Mouse (Mus musculus) CH12.LX (cell line): ENCODE data around the gene Shank1. TPM values are rescaled to one million over a fixed set of nuclear protein-coding genes. Genes with fewer than 3 reads are reported as not detected.
A peak's percentile ranks its signal among the peaks of the same experiment; 100 is the strongest.

Source experiments
- DNase-seq: peaks from one replicate; pipeline ENCODE4 v3.0.0-alpha.2; 2013; ENCODE audit errors: extremely low read depth
- H3K27ac ChIP-seq: 2 replicates; pipeline ENCODE4 v1.5.1; 2012; ENCODE audit warnings: low read depth, mild to moderate bottlenecking, control low read depth, moderate library complexity; ENCODE audit not compliant: insufficient read depth
- H3K27me3 ChIP-seq: replicated peaks from 2 replicates; pipeline ENCODE3; 2012; ENCODE audit warnings: inconsistent platforms
- H3K36me3 ChIP-seq, 2 experiments: replicated peaks in 1 of 2; 2 replicates each; pipeline versions ENCODE3 to v1.6.1; 2012; ENCODE audit warnings: inconsistent platforms in 1 of 2, low read length in 1 of 2, mild to moderate bottlenecking in 1 of 2, mixed read lengths in 1 of 2, moderate library complexity in 1 of 2; ENCODE audit not compliant: control insufficient read depth in 1 of 2, insufficient read depth in 1 of 2
- H3K4me1 ChIP-seq, 2 experiments: 2 replicates each; pipeline ENCODE4 v1.6.1; 2012; ENCODE audit warnings: inconsistent platforms in 1 of 2, moderate library complexity in 1 of 2; ENCODE audit not compliant: insufficient read depth in 2 of 2, control insufficient read depth in 1 of 2
- H3K4me2 ChIP-seq: 2 replicates; pipeline ENCODE4 v1.6.1; 2012; ENCODE audit warnings: low read depth, mild to moderate bottlenecking, control low read depth; ENCODE audit not compliant: poor library complexity, insufficient read depth, severe bottlenecking
- H3K4me3 ChIP-seq, 3 experiments: fragments of 150-350 bp in 1 of 3; sonication (generic) in 1 of 3; replicated peaks in 1 of 3; 2 replicates each; pipeline versions ENCODE3 to v1.5.1; 2011 to 2012; ENCODE audit warnings: low read depth in 2 of 3, low read length in 2 of 3, mild to moderate bottlenecking in 2 of 3, moderate library complexity in 2 of 3, control low read depth in 1 of 3, improper control_type of control experiment in 1 of 3, inconsistent platforms in 1 of 3, mixed read lengths in 1 of 3; ENCODE audit not compliant: poor library complexity in 1 of 3
- H3K79me2 ChIP-seq: replicated peaks from 2 replicates; pipeline ENCODE4 v1.6.1; 2012; ENCODE audit warnings: mild to moderate bottlenecking, moderate library complexity; ENCODE audit not compliant: control insufficient read depth, poor library complexity, insufficient read depth, severe bottlenecking; ENCODE audit errors: extremely low read depth
- H3K9ac ChIP-seq: 2 replicates; pipeline ENCODE4 v1.6.1; 2012; ENCODE audit warnings: low read depth, mild to moderate bottlenecking, control low read depth, moderate library complexity; ENCODE audit not compliant: insufficient read depth
- H3K9me3 ChIP-seq: replicated peaks from 2 replicates; pipeline ENCODE3; 2012; ENCODE audit warnings: low read length, inconsistent platforms, mixed read lengths
- BHLHE40 ChIP-seq: IDR thresholded peaks from 2 replicates; pipeline ENCODE4 v1.6.1; 2011; ENCODE audit warnings: mild to moderate bottlenecking, low read depth, low read length, improper control_type of control experiment
- CHD2 ChIP-seq: IDR thresholded peaks from 2 replicates; pipeline ENCODE4 v1.6.1; 2011; ENCODE audit warnings: low read length, improper control_type of control experiment
- E2F4 ChIP-seq: IDR thresholded peaks from 2 replicates; pipeline ENCODE4 v1.6.1; 2011; ENCODE audit warnings: low read depth, low read length, improper control_type of control experiment; ENCODE audit not compliant: insufficient replicate concordance
- ELF1 ChIP-seq: IDR thresholded peaks from 2 replicates; pipeline ENCODE4 v1.6.1; 2014; ENCODE audit warnings: low read depth, mild to moderate bottlenecking, inconsistent platforms, low read length, improper control_type of control experiment
- EP300 ChIP-seq: IDR thresholded peaks from 2 replicates; pipeline ENCODE4 v1.6.1; 2011; ENCODE audit warnings: low read length, improper control_type of control experiment
- ETS1 ChIP-seq: conservative IDR thresholded peaks from 2 replicates; pipeline ENCODE4 v1.6.1; 2012; ENCODE audit warnings: low read depth, mild to moderate bottlenecking, inconsistent platforms, low read length, improper control_type of control experiment, moderate library complexity
- GABPA ChIP-seq: IDR thresholded peaks from 2 replicates; pipeline ENCODE4 v1.6.1; 2012; ENCODE audit warnings: low read depth, low read length, improper control_type of control experiment, inconsistent platforms; ENCODE audit not compliant: insufficient replicate concordance
- IRF4 ChIP-seq: IDR thresholded peaks from 2 replicates; pipeline ENCODE4 v1.6.1; 2014; ENCODE audit warnings: low read depth, mild to moderate bottlenecking, inconsistent platforms, low read length, improper control_type of control experiment
- MAX ChIP-seq: IDR thresholded peaks from 2 replicates; pipeline ENCODE4 v1.6.1; 2011; ENCODE audit warnings: low read length, improper control_type of control experiment
- MAZ ChIP-seq: IDR thresholded peaks from 2 replicates; pipeline ENCODE4 v1.6.1; 2012; ENCODE audit warnings: low read depth, mild to moderate bottlenecking, inconsistent platforms, low read length, improper control_type of control experiment, moderate library complexity
- MXI1 ChIP-seq: IDR thresholded peaks from 2 replicates; pipeline ENCODE4 v1.6.1; 2011; ENCODE audit warnings: mild to moderate bottlenecking, low read depth, low read length, improper control_type of control experiment
- MYC ChIP-seq: IDR thresholded peaks from 2 replicates; pipeline ENCODE4 v1.6.1; 2011; ENCODE audit warnings: low read depth, mild to moderate bottlenecking, improper control_type of control experiment, low read length
- NELFE ChIP-seq: IDR thresholded peaks from 2 replicates; pipeline ENCODE4 v1.6.1; 2011; ENCODE audit warnings: low read depth, low read length, improper control_type of control experiment
- NRF1 ChIP-seq: IDR thresholded peaks from 2 replicates; pipeline ENCODE4 v1.6.1; 2014; ENCODE audit warnings: low read depth, mild to moderate bottlenecking, inconsistent platforms, low read length, improper control_type of control experiment, moderate library complexity
- POLR2A ChIP-seq: IDR thresholded peaks from 2 replicates; pipeline ENCODE4 v1.6.1; 2011; ENCODE audit warnings: low read depth, mild to moderate bottlenecking, improper control_type of control experiment, low read length
- SIN3A ChIP-seq: IDR thresholded peaks from 2 replicates; pipeline ENCODE4 v1.6.1; 2012; ENCODE audit warnings: low read length, improper control_type of control experiment, inconsistent platforms
- SMC3 ChIP-seq: IDR thresholded peaks from 2 replicates; pipeline ENCODE4 v1.6.1; 2011; ENCODE audit warnings: low read depth, low read length, improper control_type of control experiment
- TBP ChIP-seq: conservative IDR thresholded peaks from 2 replicates; pipeline ENCODE4 v1.6.1; 2011; ENCODE audit warnings: low read depth, low read length, improper control_type of control experiment
- TCF12 ChIP-seq: IDR thresholded peaks from 2 replicates; pipeline ENCODE4 v1.6.1; 2014; ENCODE audit warnings: low read depth, mild to moderate bottlenecking, inconsistent platforms, low read length, improper control_type of control experiment
- USF1 ChIP-seq: IDR thresholded peaks from 2 replicates; pipeline ENCODE4 v1.6.1; 2014; ENCODE audit warnings: low read depth, mild to moderate bottlenecking, inconsistent platforms, low read length, improper control_type of control experiment
- USF2 ChIP-seq: conservative IDR thresholded peaks from 2 replicates; pipeline ENCODE4 v1.6.1; 2011; ENCODE audit warnings: low read depth, low read length, improper control_type of control experiment
- dilution Hi-C: fragments of 300-500 bp; cut with MboI; formaldehyde crosslinking; loops from 2 replicates; pipeline ENCODE4 v1.14.3; 2020; ENCODE audit warnings: low sequenced_read_pairs; ENCODE audit not compliant: extremely low pct_unique_long_range_greater_than_20kb, extremely low pct_ligation_motif_present
- in situ Hi-C: fragments of 300-500 bp; cut with MboI; formaldehyde crosslinking; loops from 3 replicates; pipeline ENCODE4 v1.14.3; 2019; ENCODE audit warnings: low sequenced_read_pairs, low pct_ligation_motif_present, low pct_unique_long_range_greater_than_20kb, mixed read lengths
- polyA plus RNA-seq: library from polyadenylated mRNA; unstranded; fragments of >175 nt; gene quantifications from 2 replicates; pipeline ENCODE4 v1.2.1, GENCODE M21; 2012; ENCODE audit warnings: low read depth; ENCODE audit not compliant: insufficient read length
- total RNA-seq, 2 experiments: library from RNA; depleted of rRNA; stranded (reverse); fragments of 300-350 nt in 1 of 2; fragments of >200 nt in 1 of 2; gene quantifications; 2 replicates each; pipeline ENCODE4 v1.2.3; 2012 to 2014

Shank1 gene
- total and polyA plus RNA-seq, 3 experiments = under 0.01 to 0.07 TPM; not detected in 1

DNA sequence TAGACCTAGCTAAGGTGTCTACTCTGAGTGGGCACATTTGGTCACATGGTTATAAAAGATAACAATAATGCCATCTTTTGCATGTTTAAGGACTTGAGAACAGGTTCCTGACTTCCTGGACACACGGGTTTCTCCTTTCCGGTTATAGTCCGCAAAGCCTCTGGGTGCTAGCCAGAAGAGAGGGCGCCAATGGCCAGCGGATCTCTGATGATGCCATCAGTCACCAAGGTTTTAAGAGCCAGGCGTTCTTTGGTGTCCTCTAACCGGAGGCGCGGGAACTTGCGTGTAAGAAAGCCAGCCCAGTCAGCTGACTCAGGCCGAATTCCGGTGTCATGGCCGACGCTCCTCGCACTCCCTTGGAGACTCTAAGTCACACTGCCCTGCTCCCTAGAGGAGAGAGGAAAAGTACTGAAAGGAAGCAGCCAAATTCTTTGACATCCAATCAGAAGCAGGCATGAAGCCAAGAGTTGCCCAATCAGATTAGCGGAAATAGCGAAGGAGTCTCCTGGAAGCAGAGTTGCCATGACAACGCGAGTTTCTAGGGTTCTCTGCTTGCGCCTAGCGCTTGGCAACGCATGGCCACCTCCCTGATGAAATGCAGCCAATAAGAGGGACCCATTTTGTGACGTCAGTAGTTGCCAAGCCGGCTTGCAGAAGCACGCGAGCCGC is 95.4 kb downstream of the Shank1 start:
- Histone ChIP-seq H3K27ac (no peak overlapping the region), H3K4me1 (peaks cover 3 to 8% of the 10 kb centered on the region in 2 experiments; a peak in 2 of 4 replicates), H3K9me3 (no peaks in the 10 kb centered on the region), H3K79me2 (no peaks in the 10 kb centered on the region), H3K4me3 (peak overlapping the region in 2 of 3 experiments; percentile 31 to 46), H3K9ac (peak overlapping the region; percentile 6; the same call in 1 of the 2 replicates), H3K36me3 (no peaks in the 10 kb centered on the region), H3K27me3 (peaks cover 71% of the 10 kb centered on the region), H3K4me2 (peak overlapping the region; percentile 14; the same call in 1 of the 2 replicates)
- in situ Hi-C loops (no loop called here), dilution Hi-C loops (no loop called here)
- peak; percentile 99 for DNase-seq
- TF ChIP-seq TCF12 (0 out of 2 replicates have a peak, but pooled peaks have one; percentile 39), MAZ (no peak), ELF1 (peak; percentile 57; the same call in 1 of the 2 replicates), USF2 (peak; percentile 63; the same call in 1 of the 2 replicates), BHLHE40 (0 out of 2 replicates have a peak, but pooled peaks have one; percentile 29), IRF4 (0 out of 2 replicates have a peak, but pooled peaks have one; percentile 23), NELFE (no peak; the same call in 1 of the 2 replicates), SMC3 (no peak), TBP (0 out of 2 replicates have a peak, but pooled peaks have one; percentile 25), E2F4 (peak; percentile 80; the same call in 1 of the 2 replicates), POLR2A (peak; percentile 63), SIN3A (peak; percentile 77; the same call in 1 of the 2 replicates), MYC (0 out of 2 replicates have a peak, but pooled peaks have one; percentile 35), CHD2 (peak; percentile 98), MAX (peak; percentile 70), MXI1 (peak; percentile 98), ETS1 (no peak; the same call in none of the 2 replicates), USF1 (peak; percentile 82)
- TF ChIP-seq, all 38 proteins: peak for 14

- Histone ChIP-seq H3K36me3 (no peaks in the 10 kb centered on the region), H3K4me3 (no peak overlapping the region)
- dilution Hi-C loops = no loop called here
Observed at GRCm38 (mm10) chr7:44406015-44406355, 95.9 kb downstream of the Shank1 start.

More at GRCm38 (mm10) chr7:44406015-44406355, 95.9 kb downstream of the Shank1 start:
- peaks cover 2% of the 10 kb centered on the region for H3K9me3 ChIP-seq
- in situ Hi-C loops = no loop called here
- peaks cover 71% of the 10 kb centered on the region for H3K27me3 ChIP-seq
- H3K4me1 ChIP-seq = peaks cover 3 to 8% of the 10 kb centered on the region in 2 experiments; a peak in 2 of 4 replicates
- TF ChIP-seq MAZ (peak; percentile 69; the same call in 1 of the 2 replicates), EP300 (no peak), MAX (peak; percentile 88), E2F4 (peak; percentile 87; the same call in 1 of the 2 replicates), GABPA (no peak), NRF1 (peak; percentile 93)
- no peak overlapping the region for H3K27ac ChIP-seq
- H3K9ac ChIP-seq = no peak overlapping the region
- no peak overlapping the region for H3K4me2 ChIP-seq
- no peaks in the 10 kb centered on the region for H3K79me2 ChIP-seq
- DNase-seq = no peak

Other genes with a start within 250 kb of the Shank1 start
Only the 20 nearest of the 25 such genes appear.
- not detected in 2 replicates for gene Klk1b22, start 197.6 kb upstream of the Shank1 start, total RNA-seq (2012; rRNA removed)
- gene Klk1b22, start 197.6 kb upstream of the Shank1 start, total RNA-seq (2014; rRNA removed) = not detected in 2 replicates
- not detected in 2 replicates for gene Klk1b22, start 197.6 kb upstream of the Shank1 start, polyA plus RNA-seq
- not detected in 2 replicates for gene Klk1b16, start 173.5 kb upstream of the Shank1 start, total RNA-seq (2012; rRNA removed)
- not detected in 2 replicates for gene Klk1b16, start 173.5 kb upstream of the Shank1 start, total RNA-seq (2014; rRNA removed)
- not detected in 2 replicates for gene Klk1b16, start 173.5 kb upstream of the Shank1 start, polyA plus RNA-seq
- not detected in 2 replicates for gene Klk1b24, start 122.0 kb upstream of the Shank1 start, total RNA-seq (2012; rRNA removed)
- gene Klk1b24, start 122.0 kb upstream of the Shank1 start, total RNA-seq (2014; rRNA removed) = not detected in 2 replicates
- not detected in 2 replicates for gene Klk1b24, start 122.0 kb upstream of the Shank1 start, polyA plus RNA-seq
- gene Klk1b3, start 112.1 kb upstream of the Shank1 start, total RNA-seq (2012; rRNA removed) = not detected in 2 replicates
- gene Klk1b3, start 112.1 kb upstream of the Shank1 start, total RNA-seq (2014; rRNA removed) = not detected in 2 replicates
- gene Klk1b3, start 112.1 kb upstream of the Shank1 start, polyA plus RNA-seq = not detected in 2 replicates
- not detected in 2 replicates for gene Klk1b4, start 102.8 kb upstream of the Shank1 start, total RNA-seq (2012; rRNA removed)
- not detected in 2 replicates for gene Klk1b4, start 102.8 kb upstream of the Shank1 start, total RNA-seq (2014; rRNA removed)
- not detected in 2 replicates for gene Klk1b4, start 102.8 kb upstream of the Shank1 start, polyA plus RNA-seq
- gene Klk1b5, start 94.3 kb upstream of the Shank1 start, total RNA-seq (2012; rRNA removed) = not detected in 2 replicates
- not detected in 2 replicates for gene Klk1b5, start 94.3 kb upstream of the Shank1 start, total RNA-seq (2014; rRNA removed)
- gene Klk1b5, start 94.3 kb upstream of the Shank1 start, polyA plus RNA-seq = not detected in 2 replicates
- gene Klk1, start 84.9 kb upstream of the Shank1 start, total RNA-seq (2012; rRNA removed) = not detected in 2 replicates
- 0.27 TPM in 1 of 2 replicates, not detected in the other for gene Klk1, start 84.9 kb upstream of the Shank1 start, total RNA-seq (2014; rRNA removed)
- gene Klk1, start 84.9 kb upstream of the Shank1 start, polyA plus RNA-seq = not detected in 2 replicates
- gene Gm36864, start 74.1 kb upstream of the Shank1 start, total RNA-seq (2012; rRNA removed) = not detected in 2 replicates
- not detected in 2 replicates for gene Gm36864, start 74.1 kb upstream of the Shank1 start, total RNA-seq (2014; rRNA removed)
- gene Gm36864, start 74.1 kb upstream of the Shank1 start, polyA plus RNA-seq = 0.16 TPM in 1 of 2 replicates, not detected in the other
- gene 1700028J19Rik, start 63.6 kb upstream of the Shank1 start, total RNA-seq (2012; rRNA removed) = 0.25 and 0.38 TPM in 2 replicates
- 0.36 and 0.44 TPM in 2 replicates for gene 1700028J19Rik, start 63.6 kb upstream of the Shank1 start, total RNA-seq (2014; rRNA removed)
- 0.60 and 0.86 TPM in 2 replicates for gene 1700028J19Rik, start 63.6 kb upstream of the Shank1 start, polyA plus RNA-seq
- gene 2410002F23Rik, start 63.5 kb upstream of the Shank1 start, total RNA-seq (2012; rRNA removed) = 44.4 and 64.0 TPM in 2 replicates
- gene 2410002F23Rik, start 63.5 kb upstream of the Shank1 start, total RNA-seq (2014; rRNA removed) = 67.0 and 69.6 TPM in 2 replicates
- 91.0 and 96.1 TPM in 2 replicates for gene 2410002F23Rik, start 63.5 kb upstream of the Shank1 start, polyA plus RNA-seq
- gene Acp4, start 52.9 kb upstream of the Shank1 start, total RNA-seq (2012; rRNA removed) = 0.08 TPM in 1 of 2 replicates, not detected in the other
- gene Acp4, start 52.9 kb upstream of the Shank1 start, total RNA-seq (2014; rRNA removed) = not detected in 2 replicates
- gene Acp4, start 52.9 kb upstream of the Shank1 start, polyA plus RNA-seq = 0.33 and 0.57 TPM in 2 replicates
- not detected in 2 replicates for gene Gm15517, start 48.8 kb upstream of the Shank1 start, total RNA-seq (2012; rRNA removed)
- gene Gm15517, start 48.8 kb upstream of the Shank1 start, total RNA-seq (2014; rRNA removed) = not detected in 2 replicates
- gene Gm15517, start 48.8 kb upstream of the Shank1 start, polyA plus RNA-seq = not detected in 2 replicates
- 0.89 and 0.97 TPM in 2 replicates for gene Clec11a, start 3.4 kb upstream of the Shank1 start, total RNA-seq (2012; rRNA removed)
- 0.46 and 0.69 TPM in 2 replicates for gene Clec11a, start 3.4 kb upstream of the Shank1 start, total RNA-seq (2014; rRNA removed)
- 0.38 and 0.53 TPM in 2 replicates for gene Clec11a, start 3.4 kb upstream of the Shank1 start, polyA plus RNA-seq
- 0.08 and 0.17 TPM in 2 replicates for gene Syt3, start 73.8 kb downstream of the Shank1 start, total RNA-seq (2012; rRNA removed)
- 0.11 TPM in 1 of 2 replicates, not detected in the other for gene Syt3, start 73.8 kb downstream of the Shank1 start, total RNA-seq (2014; rRNA removed)
- gene Syt3, start 73.8 kb downstream of the Shank1 start, polyA plus RNA-seq = 0.30 TPM in 1 of 2 replicates, not detected in the other
- gene 1700008O03Rik, start 75.6 kb downstream of the Shank1 start, total RNA-seq (2012; rRNA removed) = 0.17 and 0.81 TPM in 2 replicates
- not detected in 2 replicates for gene 1700008O03Rik, start 75.6 kb downstream of the Shank1 start, total RNA-seq (2014; rRNA removed)
- gene 1700008O03Rik, start 75.6 kb downstream of the Shank1 start, polyA plus RNA-seq = 0.74 and 1.7 TPM in 2 replicates
- 0.04 TPM in 1 of 2 replicates, not detected in the other for gene Lrrc4b, start 118.8 kb downstream of the Shank1 start, total RNA-seq (2012; rRNA removed)
- gene Lrrc4b, start 118.8 kb downstream of the Shank1 start, total RNA-seq (2014; rRNA removed) = not detected in 2 replicates
- not detected in 2 replicates for gene Lrrc4b, start 118.8 kb downstream of the Shank1 start, polyA plus RNA-seq
- gene Aspdh, start 155.1 kb downstream of the Shank1 start, total RNA-seq (2012; rRNA removed) = not detected in 2 replicates
- gene Aspdh, start 155.1 kb downstream of the Shank1 start, total RNA-seq (2014; rRNA removed) = not detected in 2 replicates
- gene Aspdh, start 155.1 kb downstream of the Shank1 start, polyA plus RNA-seq = not detected in 2 replicates
- 53.0 and 57.7 TPM in 2 replicates for gene Josd2, start 157.7 kb downstream of the Shank1 start, total RNA-seq (2012; rRNA removed)
- 23.4 and 33.9 TPM in 2 replicates for gene Josd2, start 157.7 kb downstream of the Shank1 start, total RNA-seq (2014; rRNA removed)
- 45.9 and 54.8 TPM in 2 replicates for gene Josd2, start 157.7 kb downstream of the Shank1 start, polyA plus RNA-seq
- 25.9 and 32.4 TPM in 2 replicates for gene Emc10, start 186.3 kb downstream of the Shank1 start, total RNA-seq (2012; rRNA removed)
- gene Emc10, start 186.3 kb downstream of the Shank1 start, total RNA-seq (2014; rRNA removed) = 14.1 and 14.4 TPM in 2 replicates
- 42.7 and 49.1 TPM in 2 replicates for gene Emc10, start 186.3 kb downstream of the Shank1 start, polyA plus RNA-seq
- gene Fam71e1, start 186.3 kb downstream of the Shank1 start, total RNA-seq (2012; rRNA removed) = 1.2 and 1.3 TPM in 2 replicates
- gene Fam71e1, start 186.3 kb downstream of the Shank1 start, total RNA-seq (2014; rRNA removed) = not detected in 2 replicates
- gene Fam71e1, start 186.3 kb downstream of the Shank1 start, polyA plus RNA-seq = 0.33 and 0.39 TPM in 2 replicates